Mouse (Mus musculus): ENCODE measurements around the gene Tmbim4. TPM values are rescaled to one million over a fixed set of nuclear protein-coding genes. Genes with fewer than 3 reads are reported as not detected.
A peak's percentile ranks its signal among the peaks of the same experiment; 100 is the strongest.

Gene Tmbim4
- polyA plus RNA-seq, 1 experiment, result 102 TPM

DNA sequence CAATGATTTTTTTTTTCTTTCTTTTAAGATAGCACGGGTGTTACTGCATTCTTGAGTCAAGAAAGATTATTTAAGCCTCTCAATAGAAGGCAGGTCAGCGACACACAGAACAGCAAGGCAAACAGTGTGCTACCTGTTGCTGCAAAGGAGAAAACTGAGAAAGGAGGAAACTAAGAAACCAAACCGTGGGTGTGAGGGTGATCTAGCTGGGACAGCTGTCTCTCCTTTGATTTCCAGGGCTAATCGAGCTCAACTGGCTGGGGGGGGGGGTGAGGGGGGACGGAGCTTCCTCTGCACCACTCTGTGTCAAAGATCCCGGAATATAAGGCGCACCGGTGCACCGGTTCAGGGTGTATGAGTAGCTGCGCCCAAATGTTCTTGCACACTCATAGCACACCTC is 32.3 kb upstream of the Tmbim4 start:
- TF ChIP-seq CTCF (IDR thresholded peaks at IDR 0.05; ENCODE audit: extremely low read depth, insufficient read depth, low read length) (no peak), POLR2A (IDR thresholded peaks at IDR 0.05; ENCODE audit: extremely low read depth, insufficient read depth, low read length) (no peak)
- H3K27ac ChIP-seq (ENCODE audit: insufficient read depth, low read length), result no peak overlapping the region
- no peak overlapping the region for H3K4me3 ChIP-seq (ENCODE audit: insufficient read depth, low read length)
- no peaks in the 10 kb centered on the region for H3K4me1 ChIP-seq (ENCODE audit: control insufficient read depth, insufficient read depth, low read length)

DNA sequence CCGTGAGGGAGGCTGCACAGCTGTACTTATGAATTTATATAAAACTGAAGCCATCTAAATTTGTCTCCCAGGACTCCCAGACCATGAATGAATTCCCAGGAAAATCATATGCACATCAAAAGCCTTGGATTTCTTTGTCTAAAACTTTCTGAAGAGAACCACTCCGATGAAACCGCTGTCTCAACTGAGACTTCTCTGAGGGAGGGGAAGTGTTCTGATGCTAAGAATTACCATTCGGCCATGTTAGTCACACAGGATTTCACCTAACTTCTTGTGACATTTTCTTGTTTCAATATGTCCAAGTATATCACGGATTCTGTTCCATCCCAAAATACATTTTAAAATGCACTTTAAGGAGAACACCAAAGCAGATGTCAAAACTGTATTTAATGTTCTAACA is 31.5 kb upstream of the Tmbim4 start:
- H3K27ac ChIP-seq (ENCODE audit: insufficient read depth, low read length), result no peak overlapping the region
- H3K4me3 ChIP-seq (ENCODE audit: insufficient read depth, low read length), result no peak overlapping the region
- no peak for TF ChIP-seq CTCF (IDR thresholded peaks at IDR 0.05; ENCODE audit: extremely low read depth, insufficient read depth, low read length)
- TF ChIP-seq POLR2A (IDR thresholded peaks at IDR 0.05; ENCODE audit: extremely low read depth, insufficient read depth, low read length), result no peak
- no peaks in the 10 kb centered on the region for H3K4me1 ChIP-seq (ENCODE audit: control insufficient read depth, insufficient read depth, low read length)

DNA sequence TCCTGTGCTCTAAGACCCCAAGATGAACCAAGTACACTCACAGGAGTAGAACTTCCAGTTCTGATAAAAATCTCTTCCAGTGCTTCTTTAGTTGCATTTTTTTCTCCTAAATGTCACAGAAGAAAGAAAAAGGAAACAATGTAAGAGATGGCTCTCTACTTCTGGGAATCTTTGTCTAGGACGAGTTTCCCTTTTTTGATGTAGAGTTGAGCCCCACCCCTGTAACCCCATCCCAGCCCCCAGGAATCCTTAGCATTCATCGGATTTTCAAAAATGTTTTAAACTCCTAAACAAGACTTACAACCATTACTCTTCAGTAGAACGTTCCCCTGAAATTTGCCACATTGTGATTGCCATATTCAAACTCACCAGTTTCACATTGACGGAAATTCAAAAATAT is 31.1 kb upstream of the Tmbim4 start:
- Histone ChIP-seq H3K27ac (ENCODE audit: insufficient read depth, low read length) (no peak overlapping the region), H3K4me3 (ENCODE audit: insufficient read depth, low read length) (no peak overlapping the region), H3K4me1 (ENCODE audit: control insufficient read depth, insufficient read depth, low read length) (no peaks in the 10 kb centered on the region)
- TF ChIP-seq CTCF (IDR thresholded peaks at IDR 0.05; ENCODE audit: extremely low read depth, insufficient read depth, low read length) (no peak), POLR2A (IDR thresholded peaks at IDR 0.05; ENCODE audit: extremely low read depth, insufficient read depth, low read length) (no peak)

DNA sequence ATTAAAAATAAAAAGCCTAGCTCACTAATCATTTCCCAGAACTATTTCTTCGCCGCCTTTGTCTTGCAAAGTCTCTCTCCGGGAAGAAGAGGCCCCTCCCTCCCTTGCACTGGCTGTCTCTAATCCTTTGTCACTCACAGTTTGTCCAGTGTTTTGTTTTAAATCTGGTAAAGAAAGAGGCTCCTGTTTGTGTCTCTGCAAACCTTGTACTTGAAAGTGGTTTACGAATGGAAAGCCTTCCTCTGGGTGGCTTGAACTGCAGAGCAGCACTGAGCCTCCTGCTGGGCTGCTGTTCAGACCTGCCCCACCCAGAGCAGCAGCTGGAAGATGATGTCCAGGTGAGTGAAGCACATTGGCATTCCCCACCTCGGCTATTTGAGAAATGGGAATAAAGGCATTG is 30.1 kb upstream of the Tmbim4 start:
- Histone ChIP-seq H3K4me1 (ENCODE audit: control insufficient read depth, insufficient read depth, low read length) (no peaks in the 10 kb centered on the region), H3K27ac (ENCODE audit: insufficient read depth, low read length) (no peak overlapping the region), H3K4me3 (ENCODE audit: insufficient read depth, low read length) (no peak overlapping the region)
- no peak for TF ChIP-seq CTCF (IDR thresholded peaks at IDR 0.05; ENCODE audit: extremely low read depth, insufficient read depth, low read length)
- no peak for TF ChIP-seq POLR2A (IDR thresholded peaks at IDR 0.05; ENCODE audit: extremely low read depth, insufficient read depth, low read length)

DNA sequence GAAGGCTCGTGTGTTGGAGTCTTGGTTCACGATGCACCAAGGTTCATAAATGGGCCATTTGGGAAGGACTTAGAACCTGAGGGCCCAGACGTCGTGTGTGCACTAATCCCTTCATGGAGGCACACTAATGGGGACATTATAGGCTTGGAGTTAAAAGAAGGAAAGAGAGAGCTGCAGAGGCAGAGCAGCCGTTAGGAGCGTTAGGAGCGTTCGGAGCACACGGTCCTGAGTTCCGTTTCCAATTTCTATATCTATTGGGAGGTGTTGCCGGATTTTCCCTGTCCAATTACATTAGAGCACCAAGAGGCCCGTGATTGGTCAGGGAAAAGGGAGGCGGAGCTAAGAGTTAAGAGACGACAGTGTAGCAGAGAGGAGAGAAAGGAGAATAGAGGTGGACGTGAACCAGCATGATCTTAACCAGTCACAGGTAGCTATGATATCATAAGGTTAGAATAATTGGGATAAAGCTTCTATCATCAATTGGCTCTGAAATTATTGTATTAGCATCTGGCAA is 27.1 kb upstream of the Tmbim4 start:
- Histone ChIP-seq H3K27ac (ENCODE audit: insufficient read depth, low read length) (no peak overlapping the region), H3K4me3 (ENCODE audit: insufficient read depth, low read length) (no peak overlapping the region), H3K4me1 (ENCODE audit: control insufficient read depth, insufficient read depth, low read length) (no peaks in the 10 kb centered on the region)
- TF ChIP-seq POLR2A (IDR thresholded peaks at IDR 0.05; ENCODE audit: extremely low read depth, insufficient read depth, low read length) (no peak), CTCF (IDR thresholded peaks at IDR 0.05; ENCODE audit: extremely low read depth, insufficient read depth, low read length) (no peak)

DNA sequence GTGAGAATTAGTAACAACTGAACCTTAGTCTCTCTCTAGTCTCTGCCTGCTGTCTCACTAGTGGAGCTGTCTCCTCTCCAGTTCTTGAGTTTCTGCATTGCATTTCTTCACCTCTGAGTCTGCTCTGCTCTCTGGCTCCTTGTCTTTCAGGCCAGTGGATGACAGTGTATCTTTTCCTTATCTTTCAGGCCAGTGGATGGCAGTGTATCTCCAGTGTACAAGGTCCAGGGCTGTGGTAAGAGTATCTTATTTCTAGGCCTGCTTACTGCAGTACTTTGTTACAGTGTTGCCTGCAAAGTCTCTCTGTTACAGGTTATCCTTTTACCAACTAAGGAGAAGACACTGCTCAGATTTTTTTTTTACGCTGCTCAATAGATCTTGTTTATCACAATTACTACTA is 18.5 kb upstream of the Tmbim4 start:
- peak; percentile 41; the same call in 1 of the 2 replicates for TF ChIP-seq CTCF (IDR thresholded peaks at IDR 0.05; ENCODE audit: extremely low read depth, insufficient read depth, low read length)
- no peak for TF ChIP-seq POLR2A (IDR thresholded peaks at IDR 0.05; ENCODE audit: extremely low read depth, insufficient read depth, low read length)
- Histone ChIP-seq H3K4me3 (ENCODE audit: insufficient read depth, low read length) (no peak overlapping the region), H3K4me1 (ENCODE audit: control insufficient read depth, insufficient read depth, low read length) (no peaks in the 10 kb centered on the region)

DNA sequence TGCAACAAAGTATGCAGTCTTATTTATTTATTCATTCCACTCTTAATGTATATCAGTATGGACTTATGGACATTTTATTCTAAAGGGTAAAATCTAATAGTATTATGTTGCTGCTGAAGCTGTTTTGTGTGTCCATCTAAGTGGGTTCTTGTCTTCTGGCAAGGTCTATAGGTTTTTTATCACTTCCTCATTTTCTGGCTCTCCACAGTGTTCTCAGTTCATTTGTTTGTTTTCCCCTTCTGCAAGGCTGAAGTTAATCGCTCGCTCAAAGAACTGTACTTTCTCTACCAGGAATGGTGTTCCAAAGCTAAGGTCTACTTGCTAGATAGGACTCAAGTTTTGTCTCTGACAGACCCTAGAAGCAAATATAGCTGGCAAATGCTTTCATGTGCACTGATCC is 18.0 kb upstream of the Tmbim4 start:
- no peaks in the 10 kb centered on the region for H3K4me1 ChIP-seq (ENCODE audit: control insufficient read depth, insufficient read depth, low read length)

More for the DNA sequence above, 18.5 kb upstream of the Tmbim4 start:
- H3K27ac ChIP-seq (ENCODE audit: insufficient read depth, low read length), result no peak overlapping the region

DNA sequence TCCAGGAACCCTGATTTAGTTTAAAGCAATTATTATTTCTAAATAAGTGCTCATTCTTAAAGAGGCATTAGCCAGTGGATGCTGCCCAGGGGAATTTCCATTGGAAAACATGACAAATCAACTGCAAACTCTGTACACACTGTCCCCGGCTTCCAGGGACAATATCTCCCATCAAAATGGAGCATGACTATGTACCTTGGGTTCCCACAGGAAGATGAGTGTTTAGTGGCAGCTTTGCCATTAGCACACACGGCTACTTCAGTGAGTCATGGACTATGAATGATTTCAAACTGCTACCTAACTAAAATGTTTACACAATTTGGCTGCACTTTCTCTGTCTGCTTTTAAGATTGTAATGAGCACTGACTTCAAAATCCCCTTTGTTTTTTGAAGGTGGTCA is 12.9 kb upstream of the Tmbim4 start:
- H3K4me1 ChIP-seq (ENCODE audit: control insufficient read depth, insufficient read depth, low read length), result no peaks in the 10 kb centered on the region
- H3K27ac ChIP-seq (ENCODE audit: insufficient read depth, low read length), result no peak overlapping the region
- TF ChIP-seq POLR2A (IDR thresholded peaks at IDR 0.05; ENCODE audit: extremely low read depth, insufficient read depth, low read length) (no peak), CTCF (IDR thresholded peaks at IDR 0.05; ENCODE audit: extremely low read depth, insufficient read depth, low read length) (no peak)
- H3K4me3 ChIP-seq (ENCODE audit: insufficient read depth, low read length), result no peak overlapping the region

More for the DNA sequence above, 18.0 kb upstream of the Tmbim4 start:
- Histone ChIP-seq H3K4me3 (ENCODE audit: insufficient read depth, low read length) (no peak overlapping the region), H3K27ac (ENCODE audit: insufficient read depth, low read length) (no peak overlapping the region)
- TF ChIP-seq POLR2A (IDR thresholded peaks at IDR 0.05; ENCODE audit: extremely low read depth, insufficient read depth, low read length), result no peak
- TF ChIP-seq CTCF (IDR thresholded peaks at IDR 0.05; ENCODE audit: extremely low read depth, insufficient read depth, low read length), result no peak

DNA sequence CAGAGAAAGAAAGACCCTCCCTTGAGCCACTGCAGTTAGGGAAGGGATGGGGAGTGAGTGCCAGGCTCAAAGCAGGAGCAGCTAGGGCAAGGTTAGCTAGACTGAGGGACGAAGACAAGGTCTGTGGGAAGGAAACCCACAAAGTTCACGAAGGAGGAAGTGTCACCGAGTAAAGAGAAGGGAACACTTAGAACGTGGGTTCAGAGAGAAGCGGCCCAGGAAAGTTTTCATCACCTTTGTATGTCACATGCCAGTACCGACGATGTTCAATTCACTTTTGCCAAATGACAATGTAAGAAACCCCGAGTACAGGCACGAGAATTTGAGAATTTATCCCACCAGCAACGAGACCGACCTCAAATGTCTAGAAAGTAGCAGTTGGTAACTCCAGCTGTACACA is 12.1 kb upstream of the Tmbim4 start:
- Histone ChIP-seq H3K4me1 (ENCODE audit: control insufficient read depth, insufficient read depth, low read length) (no peaks in the 10 kb centered on the region), H3K27ac (ENCODE audit: insufficient read depth, low read length) (no peak overlapping the region), H3K4me3 (ENCODE audit: insufficient read depth, low read length) (no peak overlapping the region)
- TF ChIP-seq CTCF (IDR thresholded peaks at IDR 0.05; ENCODE audit: extremely low read depth, insufficient read depth, low read length), result no peak
- no peak for TF ChIP-seq POLR2A (IDR thresholded peaks at IDR 0.05; ENCODE audit: extremely low read depth, insufficient read depth, low read length)

DNA sequence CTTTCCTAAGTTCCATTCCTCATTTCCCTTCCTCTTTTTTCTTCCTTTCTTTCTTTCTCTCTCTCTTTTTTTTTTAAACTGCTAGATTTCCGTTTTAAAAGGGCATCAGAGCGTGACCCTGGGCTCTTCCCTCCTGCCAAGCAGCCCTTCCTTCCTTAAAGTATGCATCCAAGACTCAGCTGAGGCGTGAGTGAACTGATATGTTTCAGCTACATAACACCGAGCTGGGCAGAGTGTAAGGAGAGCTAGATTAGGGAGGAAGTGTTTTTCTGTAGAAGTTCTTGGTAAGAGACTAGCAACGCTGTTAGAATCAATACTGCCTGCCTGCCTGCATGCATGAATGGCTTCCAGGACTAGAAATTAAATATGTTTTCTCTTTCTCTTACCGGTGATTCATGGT is 11.6 kb upstream of the Tmbim4 start:
- Histone ChIP-seq H3K27ac (ENCODE audit: insufficient read depth, low read length) (no peak overlapping the region), H3K4me1 (ENCODE audit: control insufficient read depth, insufficient read depth, low read length) (no peaks in the 10 kb centered on the region), H3K4me3 (ENCODE audit: insufficient read depth, low read length) (no peak overlapping the region)
- TF ChIP-seq CTCF (IDR thresholded peaks at IDR 0.05; ENCODE audit: extremely low read depth, insufficient read depth, low read length) (no peak), POLR2A (IDR thresholded peaks at IDR 0.05; ENCODE audit: extremely low read depth, insufficient read depth, low read length) (no peak)

Data from cortical plate, adult 2 months (tissue).